7 mouse cellular contexts compared by ENCODE assay signal in the genomic region with DNA sequence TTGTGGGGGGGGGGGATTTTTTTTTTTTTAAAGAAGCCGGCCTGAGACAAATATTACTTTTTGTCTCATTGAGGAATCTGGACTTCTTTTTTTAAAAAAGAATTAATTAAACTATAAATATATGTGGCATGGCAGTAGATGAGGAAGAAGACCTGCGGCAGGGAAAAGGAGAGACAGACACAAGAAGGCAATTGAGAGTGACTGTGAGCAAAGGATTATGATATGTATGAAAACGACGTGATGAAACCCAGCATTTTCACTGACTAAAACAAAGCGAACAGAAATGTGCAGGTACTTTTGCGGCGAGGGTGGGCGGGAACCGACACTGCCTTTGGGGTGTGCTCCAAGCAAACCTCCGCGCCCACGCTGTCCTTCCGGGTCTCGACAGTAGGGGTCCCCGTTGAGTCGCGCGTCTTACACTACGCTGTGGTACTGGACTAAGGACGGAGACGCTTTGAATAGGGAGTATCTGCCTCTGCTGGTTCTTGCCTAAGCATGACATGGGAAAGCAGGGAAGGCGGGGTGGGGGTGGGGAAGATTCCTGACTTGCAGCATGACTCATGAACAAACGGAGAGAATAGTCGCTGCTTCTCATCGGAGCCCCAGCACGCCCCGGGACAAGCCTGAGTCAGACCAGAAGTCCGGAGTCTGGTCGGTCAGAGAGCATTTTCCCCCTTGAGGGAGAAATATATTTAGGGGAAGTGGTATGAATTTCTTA. TPM values are rescaled to one million over a fixed set of nuclear protein-coding genes. Genes with fewer than 3 reads are reported as not detected.
DNase-seq lines count a peak whose midpoint lies in the region; ATAC-seq lines count a peak whose summit lies in the region.

No protein-coding gene starts in this region.

- DNase-seq in adrenal gland, adult (ENCODE audit: inconsistent age in 2 of 2, low spot score in 1 of 2), result peak; percentile 91 to 97
- DNase-seq in embryo, embryonic 11 days, result peak; percentile 94
- DNase-seq in gastrocnemius, postnatal 36 days, result peak; percentile 93 to 95
- DNase-seq in left cerebral cortex, postnatal 25 days (ENCODE audit: low spot score in 2 of 2), result peak; percentile 93 to 98
- DNase-seq in midbrain, embryonic 10.5 days (ENCODE audit: low spot score), result peak; percentile 90
- peak; percentile 96 for DNase-seq in right cerebral cortex, postnatal 4 days

- H3K27ac ChIP-seq in intestine, embryonic 15.5 days, result peak overlapping the region; percentile 15; the same call in 1 of the 2 replicates
- H3K27ac ChIP-seq in midbrain, embryonic 10.5 days (replicated peaks), result peak overlapping the region; percentile 69; the same call in 1 of the 2 replicates

- no peaks in the 10 kb centered on the region for H3K27me3 ChIP-seq in intestine, embryonic 15.5 days (replicated peaks)
- H3K27me3 ChIP-seq in midbrain, embryonic 10.5 days (ENCODE audit: low read depth, poor library complexity, severe bottlenecking), result no peaks in the 10 kb centered on the region

- H3K4me3 ChIP-seq in intestine, embryonic 15.5 days (replicated peaks), result peak overlapping the region; percentile 23
- H3K4me3 ChIP-seq in midbrain, embryonic 10.5 days, result peak overlapping the region; percentile 45

- peaks cover 9% of the 10 kb centered on the region for H3K4me1 ChIP-seq in intestine, embryonic 15.5 days (replicated peaks)
- H3K4me1 ChIP-seq in midbrain, embryonic 10.5 days, result 0 out of 2 replicates have a peak, but pooled peaks cover 2% of the 10 kb centered on the region

- H3K9ac ChIP-seq in intestine, embryonic 15.5 days, result no peak overlapping the region

- ATAC-seq in intestine, embryonic 15.5 days, result peak; percentile 98

- H3K4me2 ChIP-seq in intestine, embryonic 15.5 days (replicated peaks), result peak overlapping the region; percentile 67

- no peaks in the 10 kb centered on the region for H3K36me3 ChIP-seq in intestine, embryonic 15.5 days
- H3K36me3 ChIP-seq in midbrain, embryonic 10.5 days, result no peaks in the 10 kb centered on the region

- WGBS in intestine, embryonic 15.5 days, result 4% methylated on average over 29 of the region's 29 CpGs
- WGBS in midbrain, embryonic 10.5 days, result 8% methylated on average over 29 of the region's 29 CpGs

- no peaks in the 10 kb centered on the region for H3K9me3 ChIP-seq in intestine, embryonic 15.5 days
- peaks cover 6% of the 10 kb centered on the region; the same call in 1 of the 2 replicates for H3K9me3 ChIP-seq in midbrain, embryonic 10.5 days (replicated peaks)

- intact Hi-C loops in gastrocnemius, postnatal 36 days (cut with DNase I), result loop anchor here (1.0 to 10.0 kb wide), 3 partner anchors 55 to 197 kb away; a partner anchor contains a TSS
- intact Hi-C loops in left cerebral cortex, postnatal 25 days (cut with DNase I), result loop anchor here (1.0 kb wide), 3 partner anchors 36 to 198 kb away; no protein-coding TSS in a partner anchor

RNA-seq across cellular contexts. Expression of a gene that starts 50.6 kb away (rescaled TPM):
- total RNA-seq in gastrocnemius, postnatal 36 days (2021), result 1 to 10 TPM; 4.0 to 6.0 TPM
- 10.7 and 10.9 TPM in 2 replicates for polyA plus RNA-seq in intestine, embryonic 15.5 days (2015; fragmentation: Nextera tagmentation; extraction: Ambion mirVana)
- total RNA-seq in left cerebral cortex, postnatal 25 days (2021), result 10 to 100 TPM; 22.2 to 24.2 TPM
- 13.9 and 15.6 TPM in 2 replicates for polyA plus RNA-seq in midbrain, embryonic 10.5 days (2016; fragmentation: Nextera tagmentation; extraction: Ambion mirVana)

Comparison
In these comparisons a context has a peak if more than half of its experiments do, and no peak if none do; other contexts are left out.
1. Peak in every context shown above with its lines: DNase-seq, ATAC-seq, H3K4me3 ChIP-seq and H3K27ac ChIP-seq.